Mouse (Mus musculus) liver, embryonic 14.5 days (tissue): ENCODE data around the gene Fastk.

Experiments used
- CTCF ChIP-seq: IDR thresholded peaks from 2 replicates; pipeline ENCODE4 v1.5.1; 2016; ENCODE audit warnings: antibody characterized with exemption, low read depth, control low read depth
- EP300 ChIP-seq: IDR thresholded peaks from 2 replicates; pipeline ENCODE4 v1.6.1; 2016; ENCODE audit warnings: antibody characterized with exemption, low read depth

GRCm38 (mm10) chr5:24483326-24483725 lies 38.2 kb upstream of the Fastk start:
- TF ChIP-seq CTCF (peak; percentile 86), EP300 (no peak)
